Mouse (Mus musculus) lung, adult 2 months (tissue): ENCODE results near the gene Icmt.

Source experiments
- CTCF ChIP-seq: fragments of 200-500 bp; IDR thresholded peaks from 2 replicates; pipeline ENCODE4 v1.5.1; 2011; ENCODE audit warnings: mild to moderate bottlenecking, low read length, control low read depth; ENCODE audit not compliant: insufficient read depth
- POLR2A ChIP-seq: fragments of 200-500 bp; IDR thresholded peaks from 2 replicates; pipeline ENCODE4 v1.6.1; 2011; ENCODE audit warnings: low read depth, mild to moderate bottlenecking, control low read depth, low read length, borderline replicate concordance; ENCODE audit errors: extremely low read depth

GRCm38 (mm10) chr4:152351422-152352305 is 54.6 kb downstream of the Icmt start:
- no peak for TF ChIP-seq CTCF
- TF ChIP-seq POLR2A = 0 out of 2 replicates have a peak, but pooled peaks have one; percentile 2
